Mouse (Mus musculus) kidney, adult 2 months (tissue): Measurements from ENCODE around the gene Ube2g2.

Experiments
- CTCF ChIP-seq: fragments of 200-500 bp; conservative IDR thresholded peaks from 2 replicates; pipeline ENCODE4 v1.5.1; 2011; ENCODE audit warnings: low read depth, mild to moderate bottlenecking, control low read depth, low read length, moderate library complexity, mixed read lengths; ENCODE audit not compliant: insufficient read depth, insufficient read length
- POLR2A ChIP-seq: fragments of 200-500 bp; IDR thresholded peaks from one replicate; pipeline ENCODE4 v1.6.1; 2011; ENCODE audit warnings: low read depth, low read length, control low read depth

DNA sequence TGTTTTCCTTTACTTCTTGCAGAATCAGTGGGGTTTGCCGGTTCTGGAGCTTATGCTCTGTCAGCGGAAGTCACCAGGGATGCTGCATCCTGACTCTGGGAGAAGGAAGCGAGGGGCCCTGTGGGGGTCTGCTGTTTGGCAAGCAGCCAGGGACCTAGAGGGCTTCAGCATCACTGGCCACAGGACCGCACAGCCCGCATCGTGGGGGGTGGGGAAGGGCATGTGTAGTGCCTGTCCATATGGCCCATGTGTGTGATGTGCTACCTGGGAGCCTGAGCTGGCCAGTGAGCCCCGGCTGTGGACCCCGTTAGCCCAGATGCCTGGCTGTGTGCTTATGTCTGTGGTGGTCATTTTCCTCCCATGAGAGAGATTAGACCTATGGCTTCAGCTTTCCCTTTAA, 32.3 kb upstream of the Ube2g2 start:
- no peak for TF ChIP-seq CTCF
- TF ChIP-seq POLR2A: no peak
